Mouse (Mus musculus) megakaryocyte, embryonic 14.5 days (primary cell): ENCODE results near the gene Clint1. TPM values are rescaled to one million over a fixed set of nuclear protein-coding genes. Genes with fewer than 3 reads are reported as not detected.
"Not testable (repeated sequence)": the region's sequence is repeated elsewhere in the genome, so short reads cannot be mapped to it uniquely, and the experiment has no call there.

Experiments used
- H3K27me3 ChIP-seq: replicated peaks from 2 replicates; pipeline ENCODE3; 2012; ENCODE audit warnings: inconsistent platforms
- H3K36me3 ChIP-seq: replicated peaks from 2 replicates; pipeline ENCODE3; 2012; ENCODE audit warnings: low read length, inconsistent platforms, mixed read lengths
- H3K4me1 ChIP-seq: 2 replicates; pipeline ENCODE4 v1.6.1; 2012; ENCODE audit warnings: inconsistent platforms
- H3K4me3 ChIP-seq: replicated peaks from 2 replicates; pipeline ENCODE3; 2012; ENCODE audit warnings: moderate library complexity, mild to moderate bottlenecking, inconsistent platforms
- H3K9me3 ChIP-seq: 2 replicates; pipeline ENCODE4 v1.6.1; 2012; ENCODE audit warnings: inconsistent platforms
- FLI1 ChIP-seq: IDR thresholded peaks from 2 replicates; pipeline ENCODE4 v1.6.1; 2012; ENCODE audit warnings: low read length, inconsistent platforms, mixed read lengths
- GATA1 ChIP-seq: IDR thresholded peaks from 3 replicates; pipeline ENCODE4 v1.6.1; 2012; ENCODE audit warnings: mixed read lengths, low read length, inconsistent platforms, borderline replicate concordance
- polyA plus RNA-seq: library from polyadenylated mRNA; stranded (reverse); fragments of >175 nt; gene quantifications from 2 replicates; pipeline ENCODE4 v1.2.3, GENCODE M21; 2012; ENCODE audit warnings: low replicate concordance; ENCODE audit not compliant: insufficient read depth

Clint1 gene
- polyA plus RNA-seq, 1 experiment: 59.4 TPM

GRCm38 (mm10) chr11:45856149-45856516 is 4.3 kb downstream of the Clint1 start:
- H3K27me3 ChIP-seq: no peaks in the 10 kb centered on the region
- H3K36me3 ChIP-seq: peaks cover 72% of the 10 kb centered on the region
- peaks cover 78% of the 10 kb centered on the region for H3K4me1 ChIP-seq
- TF ChIP-seq GATA1: no peak
- TF ChIP-seq FLI1: no peak
- H3K9me3 ChIP-seq: no peaks in the 10 kb centered on the region
- peak overlapping the region; percentile 91 for H3K4me3 ChIP-seq

GRCm38 (mm10) chr11:45861334-45861733 is 9.5 kb downstream of the Clint1 start:
- H3K36me3 ChIP-seq: peaks cover 94% of the 10 kb centered on the region
- no peak for TF ChIP-seq FLI1
- TF ChIP-seq GATA1: no peak

GRCm38 (mm10) chr11:45864409-45864808 is 12.6 kb downstream of the Clint1 start:
- no peak for TF ChIP-seq FLI1
- TF ChIP-seq GATA1: no peak
- Histone ChIP-seq H3K36me3 (peaks cover 96% of the 10 kb centered on the region), H3K4me3 (no peak overlapping the region), H3K9me3 (no peaks in the 10 kb centered on the region), H3K4me1 (peaks cover 96% of the 10 kb centered on the region), H3K27me3 (no peaks in the 10 kb centered on the region)

More at GRCm38 (mm10) chr11:45861334-45861733, 9.5 kb downstream of the Clint1 start:
- Histone ChIP-seq H3K4me3 (peak overlapping the region; percentile 38), H3K4me1 (peaks cover 91% of the 10 kb centered on the region), H3K9me3 (no peaks in the 10 kb centered on the region), H3K27me3 (no peaks in the 10 kb centered on the region)

GRCm38 (mm10) chr11:45865861-45866260 is 14.0 kb downstream of the Clint1 start:
- TF ChIP-seq FLI1 (no peak), GATA1 (no peak)
- Histone ChIP-seq H3K4me3 (no peak overlapping the region), H3K9me3 (no peaks in the 10 kb centered on the region), H3K27me3 (no peaks in the 10 kb centered on the region), H3K36me3 (peaks cover 96% of the 10 kb centered on the region), H3K4me1 (peaks cover 96% of the 10 kb centered on the region)

- peaks cover 96% of the 10 kb centered on the region for H3K4me1 ChIP-seq
- H3K4me3 ChIP-seq: no peak overlapping the region
- H3K36me3 ChIP-seq: peaks cover 97% of the 10 kb centered on the region
- TF ChIP-seq GATA1: no peak
- no peak for TF ChIP-seq FLI1
- no peaks in the 10 kb centered on the region for H3K27me3 ChIP-seq
- H3K9me3 ChIP-seq: no peaks in the 10 kb centered on the region
Measured at GRCm38 (mm10) chr11:45866534-45866933, 14.7 kb downstream of the Clint1 start.

- TF ChIP-seq FLI1: no peak
- TF ChIP-seq GATA1: no peak
- H3K4me1 ChIP-seq: peaks cover 94% of the 10 kb centered on the region
- H3K27me3 ChIP-seq: no peaks in the 10 kb centered on the region
- no peak overlapping the region for H3K4me3 ChIP-seq
- H3K36me3 ChIP-seq: peaks cover 89% of the 10 kb centered on the region
- no peaks in the 10 kb centered on the region for H3K9me3 ChIP-seq
Measured at GRCm38 (mm10) chr11:45873666-45874065, 21.8 kb downstream of the Clint1 start.

- peaks cover 92% of the 10 kb centered on the region for H3K4me1 ChIP-seq
- H3K4me3 ChIP-seq: no peak overlapping the region
- peaks cover 88% of the 10 kb centered on the region for H3K36me3 ChIP-seq
- no peaks in the 10 kb centered on the region for H3K9me3 ChIP-seq
- TF ChIP-seq FLI1 (no peak), GATA1 (no peak)
- no peaks in the 10 kb centered on the region for H3K27me3 ChIP-seq
Measured at GRCm38 (mm10) chr11:45874251-45874650, 22.4 kb downstream of the Clint1 start.

- no peaks in the 10 kb centered on the region for H3K27me3 ChIP-seq
- no peak overlapping the region for H3K4me3 ChIP-seq
- peaks cover 83% of the 10 kb centered on the region for H3K36me3 ChIP-seq
- H3K4me1 ChIP-seq: peaks cover 92% of the 10 kb centered on the region
- no peak for TF ChIP-seq GATA1
- TF ChIP-seq FLI1: no peak
- no peaks in the 10 kb centered on the region for H3K9me3 ChIP-seq
Measured at GRCm38 (mm10) chr11:45875351-45875935, 23.6 kb downstream of the Clint1 start.

GRCm38 (mm10) chr11:45876036-45876435 is 24.2 kb downstream of the Clint1 start:
- Histone ChIP-seq H3K4me3 (no peak overlapping the region), H3K27me3 (no peaks in the 10 kb centered on the region), H3K9me3 (no peaks in the 10 kb centered on the region), H3K4me1 (peaks cover 92% of the 10 kb centered on the region), H3K36me3 (peaks cover 83% of the 10 kb centered on the region)
- no peak for TF ChIP-seq FLI1
- TF ChIP-seq GATA1: no peak

- H3K4me3 ChIP-seq, H3K27me3 ChIP-seq, H3K9me3 ChIP-seq: not testable (repeated sequence)
- Histone ChIP-seq H3K36me3 (peaks cover 79% of the 10 kb centered on the region), H3K4me1 (peaks cover 84% of the 10 kb centered on the region)
Measured at GRCm38 (mm10) chr11:45879366-45879765, 27.5 kb downstream of the Clint1 start.

GRCm38 (mm10) chr11:45881026-45881682 is 29.3 kb downstream of the Clint1 start:
- H3K4me3 ChIP-seq: peak overlapping the region; percentile 20
- peaks cover 86% of the 10 kb centered on the region for H3K4me1 ChIP-seq
- no peaks in the 10 kb centered on the region for H3K9me3 ChIP-seq
- H3K27me3 ChIP-seq: no peaks in the 10 kb centered on the region
- peaks cover 85% of the 10 kb centered on the region for H3K36me3 ChIP-seq
- TF ChIP-seq GATA1: no peak
- TF ChIP-seq FLI1: no peak
